Mouse (Mus musculus): ENCODE measurements around the gene Cxcl9.

DNA sequence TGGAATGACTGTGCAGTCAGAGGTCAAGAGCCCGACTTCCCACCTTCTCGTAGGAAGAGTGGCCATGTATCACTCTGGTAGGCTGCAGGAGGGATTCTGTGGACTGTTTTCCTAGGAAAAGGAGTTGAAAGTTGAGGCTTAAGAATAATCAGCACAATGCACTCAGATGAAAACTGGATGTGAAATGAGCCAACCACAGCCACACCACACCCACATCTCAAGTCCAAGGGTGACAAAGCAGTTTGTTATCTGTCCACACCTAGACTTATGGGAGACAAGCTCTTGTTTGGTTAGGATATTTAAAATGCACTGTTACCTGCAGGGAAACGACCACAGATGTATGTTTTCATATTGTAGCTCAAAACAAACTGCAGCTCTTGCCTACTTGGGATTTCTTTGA lies 44.8 kb downstream of the Cxcl9 start:
- TF ChIP-seq CTCF (IDR thresholded peaks at IDR 0.05; ENCODE audit: borderline replicate concordance, insufficient read depth, low read length) (no peak), POLR2A (IDR thresholded peaks at IDR 0.05; ENCODE audit: low read depth, low read length) (no peak)

Data from embryonic fibroblast, embryonic 13.5 days (primary cell).